Mouse (Mus musculus) natural killer cell, adult 2 months (primary cell): ENCODE data around the gene Ttc7b.

Experiments used
- DNase-seq, 2 experiments: peaks; one replicate each; pipeline ENCODE4 v3.0.0; 2022; ENCODE audit warnings: low spot score in 2 of 2

Gene Ttc7b

DNA sequence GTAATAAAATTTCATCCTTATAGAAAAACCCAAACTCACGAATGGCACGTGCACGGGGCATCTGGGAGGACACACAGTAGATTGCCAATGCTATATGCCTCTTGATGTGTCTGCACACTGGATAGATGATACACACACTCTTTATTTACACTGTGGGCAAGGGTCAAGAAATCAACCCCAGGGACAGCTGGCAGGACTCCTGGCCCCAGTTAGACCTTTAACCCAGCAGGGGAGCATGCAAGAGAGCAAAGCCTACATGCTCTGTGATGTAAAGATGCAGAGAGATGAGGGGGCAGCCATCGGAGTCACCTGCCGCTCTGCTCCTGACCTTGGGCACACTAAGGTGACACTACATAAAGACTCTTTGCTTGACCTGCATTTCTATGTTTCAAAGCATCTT lies 32.3 kb downstream of the Ttc7b start:
- DNase-seq: no peak

DNA sequence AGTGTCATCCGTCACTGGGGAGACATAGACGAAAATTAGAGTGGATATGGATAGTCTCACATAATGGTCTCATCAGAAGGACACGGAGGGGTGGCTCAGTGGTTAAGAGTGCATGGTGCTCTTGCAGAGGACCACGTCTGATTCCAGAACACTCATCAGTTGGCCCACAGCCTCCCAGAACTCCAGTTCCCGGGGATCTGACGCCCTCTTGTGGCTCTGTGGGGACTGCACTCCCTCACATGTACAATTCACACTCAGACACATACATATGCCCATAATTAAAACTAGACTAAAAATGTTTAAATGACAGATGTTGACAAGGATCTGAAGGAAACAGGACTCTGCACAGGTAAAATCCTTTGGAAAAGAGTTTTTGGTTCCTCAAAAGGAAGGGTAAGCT lies 34.4 kb downstream of the Ttc7b start:
- DNase-seq: no peak

DNA sequence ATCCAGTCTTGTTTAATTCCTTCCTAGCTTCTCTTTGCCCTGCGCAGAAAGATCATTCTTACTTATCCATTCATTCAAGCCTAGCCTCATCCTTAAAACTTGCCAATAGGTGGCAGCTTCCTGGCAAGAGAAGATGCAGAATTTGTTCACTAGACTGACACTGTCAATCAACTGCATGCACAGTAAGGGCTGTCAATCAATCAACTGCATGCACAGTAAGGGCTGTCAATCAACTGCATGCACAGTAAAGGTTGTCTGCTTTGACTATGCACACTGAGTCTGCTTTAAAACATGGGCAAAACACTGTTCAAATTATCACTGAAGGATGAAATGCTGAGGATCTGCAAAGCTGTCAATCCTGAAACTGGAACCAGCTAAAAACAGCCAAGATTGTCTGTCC lies 37.6 kb downstream of the Ttc7b start:
- DNase-seq: no peak

DNA sequence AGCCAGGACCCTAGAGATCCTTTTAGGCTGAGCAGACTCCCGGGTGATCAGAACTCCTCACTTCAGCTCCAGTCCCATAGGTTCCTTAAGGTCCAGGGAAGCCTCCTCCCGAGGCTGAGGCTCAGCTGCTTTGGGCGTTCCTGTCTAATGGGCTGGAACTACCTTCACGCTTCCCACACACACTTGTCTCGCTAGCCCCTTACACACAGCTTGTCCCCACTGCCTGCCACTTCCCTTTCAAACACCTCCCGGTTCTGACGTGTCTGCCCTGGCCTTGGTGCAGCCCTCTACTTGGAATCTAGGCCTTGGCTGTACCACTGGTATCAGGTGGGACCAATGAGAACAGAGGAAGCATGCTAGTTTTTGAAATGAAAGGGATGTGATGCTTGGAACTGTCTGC lies 38.4 kb downstream of the Ttc7b start:
- DNase-seq: no peak

DNA sequence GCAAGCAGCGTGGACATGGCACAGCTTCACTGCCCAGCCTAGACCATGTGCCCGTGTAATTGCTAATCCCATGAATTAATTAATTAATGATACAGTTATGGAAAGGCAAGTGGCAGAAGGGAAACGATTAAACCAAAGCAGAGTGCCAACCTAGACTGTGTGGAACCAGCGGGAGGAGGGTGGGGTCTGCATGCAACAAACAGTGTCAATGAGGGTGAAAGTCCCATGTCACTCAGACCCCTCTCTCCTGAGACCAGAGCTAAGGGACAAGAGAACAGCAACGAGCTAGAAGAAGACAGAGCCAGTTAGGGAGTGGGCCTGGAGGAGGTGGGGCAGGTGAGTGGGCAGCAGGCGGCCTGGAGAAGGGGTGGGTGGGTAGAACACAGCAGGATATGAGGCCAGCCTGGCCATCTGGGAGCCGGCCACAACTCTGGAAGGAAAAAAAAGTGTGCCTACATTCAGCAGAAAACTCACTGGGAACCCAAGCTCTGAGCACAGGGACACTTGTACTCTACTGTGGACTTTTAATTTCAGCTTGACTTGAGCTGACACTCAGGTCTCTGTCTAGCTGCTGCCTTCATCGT lies 39.1 kb downstream of the Ttc7b start:
- no peak for DNase-seq

DNA sequence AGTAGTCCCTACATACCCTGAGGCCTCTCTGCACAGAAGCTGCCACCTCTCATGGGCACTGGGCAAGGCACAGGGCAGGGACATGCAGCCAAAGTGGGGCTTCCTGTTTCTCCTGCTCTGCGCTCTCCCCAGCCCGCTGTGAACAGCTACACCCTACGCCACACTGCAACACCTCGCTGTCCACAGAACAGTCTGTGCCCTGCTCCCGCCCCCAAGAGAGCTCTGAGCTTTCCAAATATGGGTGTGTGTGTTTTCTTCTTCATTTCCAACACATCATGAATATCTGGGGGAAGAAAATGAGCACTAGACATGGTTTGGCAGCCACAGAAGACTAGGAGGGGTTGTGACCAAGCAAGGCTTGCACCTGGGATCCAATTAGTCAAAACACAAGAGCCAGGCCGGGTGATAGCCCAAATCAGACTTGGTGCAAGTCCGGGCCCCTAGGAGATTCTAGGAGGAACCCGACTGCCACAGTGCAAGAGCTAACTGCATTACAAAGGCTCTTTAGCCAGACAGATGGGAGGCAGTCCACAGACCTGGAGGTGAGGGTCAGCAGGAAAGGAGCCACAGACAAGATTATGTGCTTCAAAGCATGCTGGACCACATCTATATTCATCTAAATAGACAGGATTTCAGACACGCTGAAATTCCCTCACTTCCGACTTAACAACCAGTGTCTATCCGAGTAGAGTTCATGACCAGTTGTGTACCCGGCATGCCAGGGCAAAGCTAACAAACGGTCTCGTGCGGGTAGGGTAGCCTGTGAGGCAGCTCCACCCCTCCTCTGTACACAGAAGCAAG lies 39.8 kb downstream of the Ttc7b start:
- DNase-seq: peak; percentile 38 to 64

DNA sequence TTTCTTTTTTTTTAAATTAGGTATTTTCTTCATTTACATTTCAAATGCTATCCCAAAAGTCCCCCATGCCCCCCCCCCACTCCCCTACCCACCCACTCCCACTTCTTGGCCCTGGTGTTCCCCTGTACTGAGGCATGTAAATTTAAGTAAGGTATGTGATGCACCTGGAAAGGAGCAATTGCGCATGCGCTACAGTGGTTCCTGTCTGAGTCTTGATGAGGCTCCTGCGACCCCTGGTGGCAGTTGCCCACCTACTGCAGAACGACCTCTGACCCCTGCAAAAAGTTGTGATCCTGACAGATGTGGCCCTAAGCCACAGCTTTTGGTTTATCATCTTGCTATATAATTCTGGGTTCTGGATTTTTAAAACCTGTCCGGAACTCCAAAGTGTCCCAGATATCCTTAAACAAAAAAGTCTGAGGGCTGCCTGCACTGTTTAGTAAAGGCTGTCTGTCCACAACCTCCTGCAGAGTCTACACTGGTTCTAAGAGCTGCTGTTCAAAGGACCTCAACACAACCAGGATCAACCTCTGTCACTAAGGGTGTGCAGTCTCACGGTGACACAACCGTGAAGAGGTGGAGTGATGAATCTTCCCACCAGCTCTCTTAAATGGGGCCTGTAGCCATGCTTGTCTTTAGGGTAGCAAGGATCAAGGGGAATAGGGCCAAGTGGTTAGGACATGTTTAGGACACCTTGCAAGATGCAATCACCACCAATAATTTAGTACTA lies 40.6 kb downstream of the Ttc7b start:
- DNase-seq: peak; percentile 64 to 76

DNA sequence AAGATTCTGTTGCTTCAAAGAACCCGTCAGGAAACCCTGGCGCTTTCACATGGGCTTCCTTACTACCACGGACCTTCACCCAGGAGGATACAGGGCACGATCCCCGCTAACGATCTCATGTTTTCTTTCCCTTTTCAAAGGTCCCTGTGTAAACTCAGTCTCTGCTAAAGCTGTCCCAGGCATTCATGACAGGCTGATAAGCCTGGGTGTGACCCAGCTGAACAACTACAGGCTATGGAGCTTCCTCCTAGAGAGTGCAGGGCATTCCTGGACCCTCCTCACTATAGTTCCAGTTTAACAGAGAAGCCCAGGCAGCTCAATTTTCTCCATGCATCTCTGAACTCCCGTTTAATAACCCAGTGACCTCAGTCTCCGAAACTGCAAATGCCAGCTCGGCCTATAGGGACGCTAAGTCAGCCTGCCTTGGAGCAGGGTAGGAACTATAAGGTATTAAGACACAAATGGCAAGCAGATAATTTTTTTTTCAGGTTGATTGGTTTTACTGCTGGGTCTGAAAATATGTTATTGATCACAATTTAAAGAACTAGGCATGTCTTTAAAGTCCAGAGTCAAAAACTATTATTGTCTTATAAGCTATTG lies 41.3 kb downstream of the Ttc7b start:
- no peak for DNase-seq

DNA sequence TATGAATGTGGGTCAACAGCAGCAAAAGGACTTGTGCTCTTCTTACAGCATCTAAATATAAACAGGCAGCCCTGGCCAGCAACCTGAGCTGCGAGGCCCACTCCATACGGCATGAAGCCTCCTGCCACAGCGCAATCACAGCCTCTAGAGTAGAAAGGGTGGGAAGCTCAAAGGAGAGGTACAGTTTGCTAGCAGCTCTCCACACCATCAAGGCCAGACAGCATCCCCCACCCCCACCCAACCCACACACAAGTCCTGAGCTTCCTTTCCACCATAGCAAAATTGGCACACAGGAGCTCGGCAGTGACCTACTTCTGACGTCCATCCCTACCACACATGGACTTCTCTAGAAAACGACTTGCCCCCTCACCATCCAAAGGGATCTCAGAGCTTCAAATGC lies 42.0 kb downstream of the Ttc7b start:
- no peak for DNase-seq

DNA sequence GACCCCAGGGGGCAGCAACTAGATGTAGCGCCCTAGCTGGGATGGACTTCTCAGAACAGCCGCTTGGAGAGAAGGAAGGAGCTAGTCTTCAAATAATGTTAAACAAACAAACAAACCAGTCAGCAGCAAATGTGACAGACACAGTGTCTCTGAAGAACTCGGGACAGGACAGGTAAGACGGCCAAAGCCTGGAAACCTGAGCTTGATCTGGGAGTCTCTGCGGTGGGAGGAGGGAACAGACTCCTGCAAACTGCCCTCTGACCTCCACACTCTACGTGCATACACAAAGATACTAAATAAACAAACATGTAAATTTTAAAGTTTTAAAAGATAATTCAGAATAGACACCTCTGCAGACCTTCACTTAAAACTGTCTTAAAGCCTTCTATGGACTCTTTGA lies 42.5 kb downstream of the Ttc7b start:
- no peak for DNase-seq

DNA sequence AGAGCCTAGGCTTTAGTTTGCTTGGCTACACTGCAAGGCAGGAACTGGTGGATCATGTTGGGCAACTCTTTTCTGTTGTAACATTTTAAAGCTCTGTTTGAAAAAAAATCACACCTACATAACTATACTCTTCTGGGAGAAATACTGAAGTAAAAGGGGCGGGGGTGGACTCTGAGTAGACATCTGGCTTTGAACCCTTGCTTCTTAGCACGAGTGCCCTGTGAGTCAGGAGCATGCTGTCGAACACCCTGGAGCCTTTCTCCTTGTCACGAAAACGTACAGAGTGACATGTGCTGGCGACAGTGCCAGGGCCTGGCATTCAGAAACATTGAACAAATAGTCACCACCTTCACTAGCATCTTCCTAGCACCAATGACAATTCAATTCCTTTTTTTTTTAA lies 43.2 kb downstream of the Ttc7b start:
- DNase-seq: no peak

DNA sequence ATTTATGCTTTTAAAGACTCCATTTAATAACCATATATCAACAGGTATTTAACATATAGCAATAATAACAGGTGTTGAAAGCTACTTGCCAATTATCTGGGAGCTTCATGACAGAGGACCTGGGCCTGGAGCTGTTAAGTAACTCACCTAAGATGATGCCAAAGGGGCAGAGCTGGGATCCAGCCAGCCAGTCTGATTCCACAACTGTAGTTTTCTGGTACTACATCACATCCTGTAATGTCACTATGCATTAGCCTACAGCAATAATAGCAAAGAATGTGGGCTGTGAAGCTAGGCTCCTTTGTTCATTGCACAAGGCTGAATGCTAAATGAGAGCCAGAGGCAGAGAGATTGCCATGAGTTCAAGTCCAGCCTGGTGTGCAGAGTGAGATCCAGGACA lies 44.3 kb downstream of the Ttc7b start:
- no peak for DNase-seq

DNA sequence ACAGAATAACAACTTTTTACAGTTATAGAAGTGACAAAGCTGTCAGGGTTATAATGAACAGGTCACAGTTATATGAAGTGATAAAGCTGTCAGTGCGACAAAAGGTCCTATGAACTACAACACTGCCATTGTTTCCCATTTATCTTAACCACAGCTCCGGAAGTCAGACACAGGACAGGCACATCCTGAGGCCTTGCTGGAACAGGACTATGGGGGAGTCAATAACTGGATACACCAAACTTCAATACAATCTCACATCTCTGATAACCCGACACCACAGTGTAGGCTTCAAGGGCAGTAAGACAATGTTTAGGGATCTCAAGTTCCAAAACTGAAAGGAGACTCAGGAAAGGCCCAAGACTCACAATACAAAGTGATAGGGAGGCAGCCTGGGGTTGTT lies 45.1 kb downstream of the Ttc7b start:
- DNase-seq: no peak

DNA sequence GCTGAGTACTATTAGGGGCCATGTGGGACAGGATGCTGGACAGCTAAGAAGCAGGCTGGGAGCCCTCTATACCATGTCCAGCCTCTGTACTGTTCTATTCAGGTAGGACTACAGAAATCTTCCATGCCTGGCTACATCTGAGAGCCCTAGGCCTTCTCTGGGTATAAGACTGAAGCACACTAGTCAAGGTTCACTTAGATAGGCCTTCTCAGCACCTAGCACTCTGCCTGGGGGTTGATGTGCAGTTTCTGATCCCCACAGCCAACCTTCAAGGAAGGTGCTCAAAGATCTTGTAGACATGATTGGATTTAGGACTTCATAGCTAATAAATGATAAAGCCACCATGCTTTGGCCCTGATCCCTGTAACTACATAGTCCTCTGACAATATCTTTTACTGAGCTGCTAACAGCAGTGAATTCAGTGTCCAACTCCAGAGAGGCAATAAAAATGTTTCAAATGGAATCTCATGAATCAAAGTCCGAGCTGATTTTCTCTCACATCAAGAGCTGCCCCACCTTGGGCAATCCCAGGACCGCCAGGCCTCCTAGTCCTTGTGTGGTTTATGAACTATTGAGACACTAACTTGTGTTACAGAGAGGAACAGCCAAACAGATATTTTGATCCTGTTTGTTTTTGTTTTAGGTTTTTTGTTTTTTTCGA lies 45.8 kb downstream of the Ttc7b start:
- DNase-seq: no peak

DNA sequence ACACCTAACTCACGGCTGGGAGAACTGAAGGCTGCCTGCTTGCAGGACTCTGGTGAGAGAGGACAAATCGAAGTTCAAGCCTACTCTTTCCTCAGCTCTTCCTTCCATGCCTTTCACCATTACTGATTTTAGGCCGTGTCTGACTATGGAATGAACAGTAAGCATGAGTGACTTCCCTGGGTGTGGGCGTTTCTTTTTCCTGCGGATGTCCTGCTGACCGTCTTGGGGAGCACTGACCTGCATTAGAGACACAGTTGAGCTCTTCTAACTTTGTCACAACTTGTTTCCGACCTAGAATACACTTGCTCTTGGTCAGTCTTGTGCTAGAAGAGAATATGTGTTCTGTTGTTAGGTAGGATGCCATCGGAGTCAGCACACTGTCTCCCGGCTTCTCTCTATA lies 50.3 kb downstream of the Ttc7b start:
- DNase-seq: no peak

DNA sequence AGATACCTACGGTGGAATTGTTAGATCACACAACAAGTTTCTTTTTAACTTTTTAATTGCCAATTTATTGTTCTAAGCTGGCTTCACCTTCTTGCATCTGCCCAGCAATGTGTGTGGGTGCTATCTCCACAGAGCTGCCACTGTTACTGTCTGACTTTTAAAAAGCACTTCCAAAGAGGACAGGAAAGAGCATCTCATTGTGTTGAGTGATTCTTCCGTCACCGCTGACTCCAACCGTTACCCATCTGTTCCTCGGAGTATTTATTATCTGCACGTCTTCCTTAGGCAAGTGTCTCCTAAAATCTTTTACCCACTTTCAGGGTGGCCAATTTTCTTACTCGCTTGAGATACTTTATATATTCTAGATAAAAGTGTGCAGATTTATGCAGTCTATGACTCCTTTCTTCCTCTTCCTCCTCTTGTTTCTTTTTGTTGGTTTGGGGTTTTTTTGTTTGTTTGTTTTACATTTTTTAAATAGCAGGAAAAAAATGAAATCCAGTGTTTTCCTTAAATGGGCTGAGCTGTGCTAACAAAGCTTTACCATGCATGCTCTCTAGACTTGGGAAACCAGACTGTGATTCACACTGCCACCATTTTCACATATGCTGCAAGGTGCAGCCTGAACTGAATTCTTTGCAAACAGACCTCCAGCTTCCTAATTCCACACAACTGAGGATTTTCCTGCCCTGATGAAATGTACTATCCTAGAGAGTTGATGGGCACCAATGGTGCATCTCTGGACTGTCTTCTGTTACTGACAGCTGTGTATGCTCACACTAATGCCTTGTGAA lies 50.9 kb downstream of the Ttc7b start:
- DNase-seq: no peak

DNA sequence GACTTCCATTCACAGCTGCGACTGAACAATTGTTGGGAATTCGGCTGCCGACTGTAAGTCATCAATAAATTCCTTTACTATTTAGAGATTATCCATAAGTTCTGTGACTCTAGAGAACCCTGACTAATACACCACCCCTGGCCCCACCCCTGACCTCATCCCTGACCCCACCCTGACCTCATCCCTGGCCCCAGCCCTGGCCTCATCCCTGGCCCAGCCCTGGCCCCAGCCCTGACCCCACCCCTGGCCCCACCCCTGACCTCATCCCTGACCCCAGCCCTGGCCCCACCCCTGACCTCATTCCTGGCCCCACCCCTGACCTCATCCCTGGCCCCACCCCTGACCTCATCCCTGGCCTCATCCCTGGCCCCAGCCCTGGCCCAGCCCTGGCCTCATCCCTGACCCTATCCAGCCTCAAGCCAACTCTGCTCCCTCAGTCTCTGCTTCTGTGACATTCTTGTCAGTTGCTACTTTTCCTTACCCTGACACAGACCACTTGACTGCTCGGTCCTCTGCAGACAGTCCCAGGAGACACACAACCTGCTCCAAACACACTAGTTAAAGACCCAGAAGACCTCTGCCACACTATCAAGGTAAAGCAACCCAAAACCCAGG lies 55.4 kb downstream of the Ttc7b start:
- no peak for DNase-seq

DNA sequence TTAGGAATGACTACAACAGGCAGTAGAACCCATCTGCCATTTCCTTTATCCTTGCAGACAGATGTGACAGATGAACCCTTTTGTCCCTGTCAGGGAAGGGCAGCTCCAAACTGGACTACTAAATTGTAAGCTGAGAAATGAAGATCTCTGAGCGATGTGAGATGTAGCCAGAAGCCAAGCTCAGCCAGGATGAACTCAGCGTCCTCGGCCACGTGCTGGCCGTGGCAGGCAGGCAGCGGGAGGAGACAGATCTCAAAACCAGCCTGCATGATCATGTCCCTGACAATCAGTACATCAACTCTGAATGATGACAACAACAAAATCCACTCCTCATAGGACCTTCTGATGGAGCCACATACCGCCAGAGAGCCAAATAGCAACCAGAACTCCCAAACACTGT lies 62.9 kb downstream of the Ttc7b start:
- DNase-seq: no peak

DNA sequence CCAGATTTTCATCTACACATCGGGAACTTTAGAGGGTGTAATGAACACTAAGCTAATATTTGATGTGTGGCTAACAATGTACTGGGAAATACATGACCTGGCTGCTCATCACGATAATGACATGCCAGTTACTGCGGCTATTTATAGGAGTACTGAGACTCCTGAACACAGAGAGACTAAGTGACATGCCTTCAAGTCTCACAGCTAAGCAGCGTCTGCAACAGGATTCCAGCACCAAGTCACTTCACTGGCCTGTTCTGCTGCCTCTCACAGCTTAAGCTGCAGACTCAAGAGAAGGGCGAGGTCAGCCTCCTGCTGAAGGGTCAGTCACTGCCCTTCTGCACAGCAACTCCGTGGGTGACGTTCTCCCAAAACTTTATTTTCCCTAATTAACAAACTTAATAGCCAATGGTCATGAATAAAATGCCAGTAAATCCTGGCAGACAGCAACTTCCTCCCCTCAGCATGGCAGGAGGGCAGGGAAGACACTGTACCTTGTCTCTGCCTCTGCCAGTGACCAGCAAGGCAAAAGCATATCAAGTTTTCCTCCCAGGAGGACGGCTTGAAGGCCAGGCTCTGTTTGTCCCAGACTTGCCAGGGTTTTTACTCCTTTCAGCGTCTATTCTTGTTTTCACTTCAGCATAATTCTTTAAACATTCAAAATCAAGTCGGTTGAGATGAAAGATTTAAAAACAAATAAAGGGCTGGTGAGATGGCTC lies 64.2 kb downstream of the Ttc7b start:
- no peak for DNase-seq

DNA sequence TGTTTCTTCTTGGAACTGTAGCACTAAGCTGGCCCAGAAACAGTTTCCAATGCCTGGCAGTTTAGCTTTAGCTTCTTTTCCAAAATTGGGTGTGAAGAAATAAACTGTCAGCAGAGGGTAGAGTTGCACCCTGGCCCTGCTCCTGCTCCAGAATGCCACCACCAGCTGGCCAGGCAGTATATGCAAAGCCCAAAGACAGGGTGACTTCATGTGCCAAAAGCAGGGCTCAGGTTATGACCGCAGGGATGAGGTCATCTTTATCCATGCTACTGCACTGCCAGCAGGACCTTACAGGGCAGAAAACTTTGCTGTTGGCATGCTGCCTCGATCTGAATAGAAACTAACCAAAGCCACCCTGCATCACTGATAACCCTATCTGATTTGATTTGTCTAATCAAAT lies 65.2 kb downstream of the Ttc7b start:
- no peak for DNase-seq
